Mouse (Mus musculus) heart, embryonic 16.5 days (tissue): ENCODE measurements around the gene Slc13a2. TPM values are rescaled to one million over a fixed set of nuclear protein-coding genes. Genes with fewer than 3 reads are reported as not detected.

Experiments used
- ATAC-seq: fragments of 200-750 bp; cut with Nextera tagmentation; replicated peaks from 2 replicates; pipeline ENCODE4 v1.8.0; 2017; ENCODE audit warnings: moderate number of reproducible peaks; ENCODE audit not compliant: insufficient read depth, low FRiP score; ENCODE audit errors: extremely low read depth
- H3K27ac ChIP-seq: fragments of 300-500 bp; sonication (generic); 2 replicates; pipeline ENCODE4 v1.5.1; 2014; ENCODE audit warnings: mild to moderate bottlenecking, low read length, control low read depth, moderate library complexity
- H3K27me3 ChIP-seq: fragments of 300-500 bp; sonication (generic); 2 replicates; pipeline ENCODE4 v1.6.1; 2014; ENCODE audit warnings: low read length, mixed read lengths; ENCODE audit not compliant: control insufficient read depth, insufficient read depth
- H3K36me3 ChIP-seq: fragments of 300-500 bp; sonication (generic); 2 replicates; pipeline ENCODE4 v1.6.1; 2014; ENCODE audit not compliant: control insufficient read depth, insufficient read depth
- H3K4me1 ChIP-seq: fragments of 300-500 bp; sonication (generic); 2 replicates; pipeline ENCODE4 v1.6.1; 2014; ENCODE audit warnings: low read length, mixed read lengths; ENCODE audit not compliant: control insufficient read depth, insufficient read depth
- H3K4me2 ChIP-seq: fragments of 300-500 bp; sonication (generic); 2 replicates; pipeline ENCODE4 v1.6.1; 2014; ENCODE audit warnings: low read depth, mild to moderate bottlenecking, control low read depth, low read length
- H3K4me3 ChIP-seq: fragments of 300-500 bp; sonication (generic); 2 replicates; pipeline ENCODE4 v1.5.1; 2014; ENCODE audit warnings: mild to moderate bottlenecking, control low read depth, low read length
- H3K9ac ChIP-seq: fragments of 300-500 bp; sonication (generic); 2 replicates; pipeline ENCODE4 v1.6.1; 2014; ENCODE audit warnings: low read length, control low read depth
- H3K9me3 ChIP-seq: fragments of 300-500 bp; sonication (generic); replicated peaks from 2 replicates; pipeline ENCODE4 v1.6.1; 2016; ENCODE audit warnings: low read length; ENCODE audit not compliant: control insufficient read depth
- WGBS: fragments of 180-500 bp; shearing (Covaris S2); extraction: QIAGEN DNeasy Blood & Tissue Kit; methylation state at CpG from one replicate; pipeline ENCODE4 v1.1.7; 2014; 5-methylcytosine and 5-hydroxymethylcytosine counted together
- polyA plus RNA-seq: library from polyadenylated mRNA; unstranded; fragments of >200 nt; fragmentation: Nextera tagmentation; extraction: Ambion mirVana; gene quantifications from 2 replicates; pipeline ENCODE4 v1.2.1, GENCODE M21; 2015

Slc13a2 gene
- polyA plus RNA-seq, 1 experiment from 2014 or later, result 0.70 TPM

- ATAC-seq, result no peak
- no peak overlapping the region for H3K27ac ChIP-seq
- 45% methylated on average over 2 of the region's 2 CpGs for WGBS
Measured at GRCm38 (mm10) chr11:78424352-78424751, 2.3 kb upstream of the Slc13a2 start.

DNA sequence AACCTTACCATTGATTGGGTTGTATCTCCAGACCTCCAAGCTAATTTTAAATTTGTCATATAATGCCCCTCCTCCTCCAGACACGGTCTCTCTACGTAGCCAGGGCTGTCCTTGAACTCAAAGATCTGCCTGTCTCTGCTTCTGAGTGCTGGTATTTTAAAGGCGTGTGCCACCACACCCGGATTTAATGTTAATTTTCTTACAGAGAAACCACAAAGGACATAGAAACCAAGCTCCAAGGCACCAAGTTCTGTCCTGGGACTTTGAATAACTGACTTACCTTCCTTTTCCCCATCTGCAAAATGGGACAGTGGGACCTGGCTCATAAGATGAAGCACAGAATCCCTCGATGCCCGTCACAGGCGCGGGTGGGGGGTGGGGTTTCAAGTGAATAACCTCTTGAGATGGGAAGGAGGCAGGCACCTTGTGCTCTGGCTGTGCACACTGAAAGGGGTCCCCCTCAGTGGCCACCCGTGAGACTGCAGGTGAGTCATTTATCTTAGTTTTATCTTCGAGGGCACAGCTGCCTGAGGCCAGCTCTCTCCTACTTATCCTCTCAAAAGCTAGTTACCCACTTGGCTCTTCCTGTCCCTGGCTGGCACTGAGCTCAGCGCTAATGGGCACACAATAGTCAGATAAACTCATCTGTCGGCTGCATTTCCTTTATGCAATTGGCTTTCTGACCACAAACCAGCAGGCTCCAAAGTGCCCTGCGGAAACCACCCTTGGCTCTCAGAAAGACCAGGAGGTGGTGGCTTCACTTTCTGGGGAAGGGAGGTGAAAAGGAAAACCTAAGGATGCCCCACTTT lies 612 bp downstream of the Slc13a2 start:
- Histone ChIP-seq H3K27ac (no peak overlapping the region), H3K4me2 (no peak overlapping the region), H3K9ac (no peak overlapping the region), H3K4me1 (no peaks in the 10 kb centered on the region), H3K4me3 (no peak overlapping the region), H3K9me3 (no peaks in the 10 kb centered on the region), H3K27me3 (peaks cover 10% of the 10 kb centered on the region; the same call in 1 of the 2 replicates), H3K36me3 (no peaks in the 10 kb centered on the region)
- WGBS, result 54% methylated on average over 13 of the region's 13 CpGs
- no peak for ATAC-seq

More at GRCm38 (mm10) chr11:78424352-78424751, 2.3 kb upstream of the Slc13a2 start:
- no peaks in the 10 kb centered on the region for H3K9me3 ChIP-seq
- no peak overlapping the region for H3K9ac ChIP-seq
- H3K4me3 ChIP-seq, result no peak overlapping the region
- H3K27me3 ChIP-seq, result peaks cover 10% of the 10 kb centered on the region; the same call in 1 of the 2 replicates
- H3K4me1 ChIP-seq, result no peaks in the 10 kb centered on the region
- H3K36me3 ChIP-seq, result no peaks in the 10 kb centered on the region
- no peak overlapping the region for H3K4me2 ChIP-seq

DNA sequence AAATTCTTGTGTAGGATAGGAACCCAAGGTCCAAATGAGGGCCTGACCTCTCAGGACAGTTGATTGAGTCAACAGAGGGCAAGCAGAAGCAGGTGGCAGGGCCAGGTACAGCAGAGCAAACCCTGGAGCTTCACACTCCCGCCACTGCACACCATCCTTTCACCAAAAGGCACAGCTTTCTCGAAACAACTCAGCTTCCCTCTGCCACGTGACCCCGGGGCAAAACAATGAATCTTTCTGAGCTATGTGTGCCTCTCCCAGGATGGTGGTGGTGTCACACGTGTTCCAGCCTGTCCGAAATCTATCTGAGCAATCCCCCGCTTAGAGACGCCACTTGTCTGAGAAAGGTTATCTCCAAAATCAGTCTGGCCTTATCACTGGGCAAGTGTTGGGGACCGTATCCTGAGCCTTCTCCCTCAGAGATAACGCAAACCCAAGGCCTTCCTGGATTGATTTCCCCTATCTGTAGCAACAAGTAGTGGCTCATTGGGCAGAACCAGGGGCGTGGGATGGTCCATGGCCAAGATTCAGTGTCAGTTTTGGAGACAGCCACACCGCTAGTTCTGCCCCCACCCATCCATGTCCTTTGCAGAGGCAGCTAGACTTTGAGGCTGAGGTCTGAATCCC lies 1.6 kb downstream of the Slc13a2 start:
- ATAC-seq, result no peak
- Histone ChIP-seq H3K4me3 (no peak overlapping the region), H3K4me1 (no peaks in the 10 kb centered on the region), H3K27me3 (peaks cover 10% of the 10 kb centered on the region; the same call in 1 of the 2 replicates), H3K9ac (no peak overlapping the region), H3K9me3 (no peaks in the 10 kb centered on the region), H3K36me3 (no peaks in the 10 kb centered on the region), H3K27ac (no peak overlapping the region), H3K4me2 (no peak overlapping the region)
- 52% methylated on average over 12 of the region's 12 CpGs for WGBS

GRCm38 (mm10) chr11:78416854-78417253 lies 5.2 kb downstream of the Slc13a2 start:
- no peak overlapping the region for H3K27ac ChIP-seq
- WGBS, result 77% methylated on average over 6 of the region's 6 CpGs
- no peaks in the 10 kb centered on the region for H3K9me3 ChIP-seq
- no peak overlapping the region for H3K4me2 ChIP-seq
- H3K9ac ChIP-seq, result no peak overlapping the region
- no peak for ATAC-seq
- H3K36me3 ChIP-seq, result no peaks in the 10 kb centered on the region
- H3K4me1 ChIP-seq, result no peaks in the 10 kb centered on the region
- peaks cover 2% of the 10 kb centered on the region; the same call in 1 of the 2 replicates for H3K27me3 ChIP-seq
- no peak overlapping the region for H3K4me3 ChIP-seq

GRCm38 (mm10) chr11:78412861-78413260 lies 9.2 kb downstream of the Slc13a2 start:
- ATAC-seq, result no peak

DNA sequence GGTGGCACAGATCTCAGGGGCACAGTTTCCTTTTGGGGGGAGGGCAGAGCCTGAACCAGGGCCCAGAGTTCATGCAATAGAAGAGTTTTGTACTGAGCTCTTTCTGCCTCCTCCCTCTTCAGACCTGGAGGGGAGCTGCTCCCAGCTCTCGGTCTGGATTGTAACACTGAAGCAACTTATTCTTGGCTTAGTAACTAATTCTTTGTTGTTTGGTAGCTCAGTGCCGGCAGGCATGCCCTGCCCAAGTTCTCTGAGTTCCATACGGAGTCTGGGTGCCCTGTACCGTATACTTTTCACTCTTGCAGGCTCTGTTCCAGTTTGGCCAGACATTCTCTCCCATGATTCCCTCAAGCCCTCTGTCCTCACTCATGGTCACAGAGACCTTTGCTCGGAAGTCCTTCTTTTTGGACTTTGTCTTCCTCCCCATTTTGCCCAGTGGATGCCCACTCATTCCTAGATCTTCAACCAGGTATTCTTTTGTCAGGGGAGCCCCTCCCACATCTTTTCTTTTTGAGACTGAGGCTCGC lies 9.6 kb downstream of the Slc13a2 start:
- Histone ChIP-seq H3K4me3 (no peak overlapping the region), H3K27ac (no peak overlapping the region), H3K9me3 (no peaks in the 10 kb centered on the region), H3K27me3 (no peaks in the 10 kb centered on the region), H3K9ac (no peak overlapping the region), H3K36me3 (no peaks in the 10 kb centered on the region), H3K4me2 (no peak overlapping the region), H3K4me1 (no peaks in the 10 kb centered on the region)
- WGBS, result 74% methylated on average over 6 of the region's 6 CpGs
- no peak for ATAC-seq

More at GRCm38 (mm10) chr11:78412861-78413260, 9.2 kb downstream of the Slc13a2 start:
- WGBS, result 69% methylated on average over 6 of the region's 6 CpGs
- Histone ChIP-seq H3K27me3 (no peaks in the 10 kb centered on the region), H3K27ac (no peak overlapping the region), H3K4me1 (no peaks in the 10 kb centered on the region), H3K9ac (no peak overlapping the region), H3K4me2 (no peak overlapping the region), H3K9me3 (no peaks in the 10 kb centered on the region), H3K4me3 (no peak overlapping the region), H3K36me3 (no peaks in the 10 kb centered on the region)

GRCm38 (mm10) chr11:78411606-78412323 lies 10.3 kb downstream of the Slc13a2 start:
- Histone ChIP-seq H3K27ac (no peak overlapping the region), H3K9ac (no peak overlapping the region), H3K9me3 (no peaks in the 10 kb centered on the region), H3K4me2 (no peak overlapping the region), H3K36me3 (no peaks in the 10 kb centered on the region), H3K4me3 (no peak overlapping the region), H3K27me3 (no peaks in the 10 kb centered on the region), H3K4me1 (no peaks in the 10 kb centered on the region)
- WGBS, result 68% methylated on average over 11 of the region's 11 CpGs
- no peak for ATAC-seq

DNA sequence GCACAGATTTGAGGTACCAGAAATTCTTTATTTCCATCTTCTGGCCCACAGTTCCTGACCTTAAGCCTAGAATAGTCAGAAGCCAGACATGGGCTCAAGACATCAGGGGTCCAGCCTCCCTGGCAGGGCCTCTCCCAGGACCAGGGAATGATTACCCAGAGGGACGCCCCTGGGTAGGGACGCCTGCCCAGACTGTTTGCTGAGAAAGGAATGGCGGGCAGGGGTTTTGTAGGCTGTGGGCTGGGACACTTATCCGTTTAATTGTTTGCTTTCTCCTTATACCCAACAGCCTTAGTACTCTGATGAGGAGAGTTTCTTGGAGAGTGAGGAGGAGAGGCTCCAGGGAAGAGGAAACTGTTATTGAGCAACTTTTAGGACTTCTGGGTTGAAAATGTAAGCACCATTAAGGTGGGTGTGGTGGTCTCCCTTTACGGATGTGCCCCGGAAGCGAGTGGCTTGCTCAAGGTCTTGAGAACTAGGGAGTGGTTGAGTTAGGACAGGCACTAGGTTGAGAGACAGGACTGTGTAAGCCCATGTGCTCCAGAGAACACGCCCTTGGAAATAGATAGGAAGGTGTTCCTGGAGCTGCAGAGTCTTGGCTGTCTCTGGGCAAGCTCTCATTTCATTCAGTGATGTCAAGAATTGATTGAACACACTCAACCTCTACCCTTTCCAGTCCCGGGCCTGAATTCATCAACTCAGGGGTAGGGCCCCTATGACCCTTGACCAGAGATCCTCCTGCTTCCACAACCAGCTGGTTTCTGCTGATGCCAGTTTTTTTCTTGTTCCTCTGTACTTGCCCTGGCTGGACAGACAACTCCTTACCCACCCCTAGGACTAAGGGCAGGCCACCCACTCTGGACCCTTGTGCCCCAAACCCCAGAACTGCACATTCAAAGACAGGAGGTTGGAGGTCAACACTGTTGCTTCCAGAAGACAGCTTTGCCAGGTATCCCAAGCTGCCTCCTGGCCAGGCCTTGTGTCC lies 13.5 kb downstream of the Slc13a2 start:
- Histone ChIP-seq H3K27me3 (no peaks in the 10 kb centered on the region), H3K27ac (no peak overlapping the region), H3K4me3 (no peak overlapping the region), H3K9me3 (no peaks in the 10 kb centered on the region), H3K4me1 (no peaks in the 10 kb centered on the region), H3K36me3 (no peaks in the 10 kb centered on the region), H3K9ac (no peak overlapping the region), H3K4me2 (no peak overlapping the region)
- ATAC-seq, result no peak
- 70% methylated on average over 9 of the region's 9 CpGs for WGBS
